21 mouse cellular contexts compared by ENCODE assay signal in genomic region chr10:66850972-66851478, GRCm38 (mm10).
A peak's percentile ranks its signal among the peaks of the same experiment; 100 is the strongest.
DNase-seq lines count a peak whose midpoint lies in the region; ATAC-seq and TF ChIP-seq lines count a peak whose summit lies in the region.
"Had no signal": no experiment of that assay in that cellular context is flagged by ENCODE, and none has a peak within 500 bp of the region (broad histone marks: within the 10 kb centered on the region; RNA-seq: fewer than 3 reads in every experiment).

No protein-coding gene starts in this region.

- no peak overlapping the region for H3ac ChIP-seq in myocyte (ENCODE audit: control insufficient read depth, insufficient read length)

- DNase-seq in 416B (ENCODE audit: low read depth) (peak; percentile 26), CH12.LX (ENCODE audit: extremely low read depth) (no peak), adipocyte (ENCODE audit: low spot score) (peak; percentile 62)
- no peak for DNase-seq in thymus, postnatal 0 days (ENCODE audit: low spot score)
- DNase-seq in heart, adult 11 months = no peak
- DNase-seq: adrenal gland, postnatal 10 days; cerebellum, adult 18-20 months; cerebellum, adult 9-11 months; cerebellum, postnatal 36 days; gastrocnemius, postnatal 10 days; heart, adult 2 months; kidney, adult 11 months; kidney, adult 9 months had no signal

- no peak overlapping the region for H3K9ac ChIP-seq in CH12.LX (ENCODE audit: insufficient read depth, low read depth)
- H3K9ac ChIP-seq in intestine, postnatal 0 days (ENCODE audit: low read depth, low read length) = no peak overlapping the region

- H3K4me3 ChIP-seq in CH12.LX (replicated peaks in 1 of 3; ENCODE audit: low read depth in 2 of 3, low read length in 2 of 3, poor library complexity in 1 of 3) (no peak overlapping the region), myocyte (no peak overlapping the region)
- H3K4me3 ChIP-seq in intestine, postnatal 0 days (ENCODE audit: low read depth, low read length) = no peak overlapping the region
- H3K4me3 ChIP-seq: embryonic facial prominence, embryonic 10.5 days; heart, adult 2 months had no signal

- H3K79me2 ChIP-seq in CH12.LX (replicated peaks; ENCODE audit: control insufficient read depth, extremely low read depth, insufficient read depth, poor library complexity, severe bottlenecking) (no peaks in the 10 kb centered on the region), myocyte (ENCODE audit: control insufficient read depth, insufficient read depth) (no peaks in the 10 kb centered on the region)

- TF ChIP-seq EP300 in CH12.LX (IDR thresholded peaks at IDR 0.05; ENCODE audit: low read length) = no peak

- TF ChIP-seq POLR2A in CH12.LX (IDR thresholded peaks at IDR 0.05; ENCODE audit: low read depth, low read length) (no peak), myocyte (IDR thresholded peaks at IDR 0.05; ENCODE audit: insufficient read length, low read depth) (no peak)

- H3K4me2 ChIP-seq in CH12.LX (ENCODE audit: insufficient read depth, low read depth, poor library complexity, severe bottlenecking) (no peak overlapping the region), myocyte (ENCODE audit: low read depth) (peak overlapping the region; percentile 41)
- H3K4me2 ChIP-seq in intestine, postnatal 0 days (replicated peaks; ENCODE audit: low read depth) = no peak overlapping the region
- H3K4me2 ChIP-seq: heart, embryonic 11.5 days had no signal

- TF ChIP-seq CTCF in CH12.LX (conservative IDR thresholded peaks at IDR 0.05 in 1 of 2, IDR thresholded peaks at IDR 0.05 in 1 of 2; ENCODE audit: low read depth in 2 of 2, low read length in 2 of 2) = no peak
- no peak for TF ChIP-seq CTCF in intestine, postnatal 0 days (IDR thresholded peaks at IDR 0.05; ENCODE audit: low read depth)

- ATAC-seq in intestine, postnatal 0 days = no peak
- ATAC-seq: CD4-positive, CD25-positive, alpha-beta regulatory T cell, adult 4 months; forebrain, embryonic 14.5 days; hindbrain, embryonic 16.5 days; inflammation-experienced regulatory T-cells, adult 6 months had no signal

- H3K4me1 ChIP-seq in CH12.LX (ENCODE audit: control insufficient read depth in 1 of 2, insufficient read depth in 2 of 2) = peaks cover 10 to 36% of the 10 kb centered on the region in 2 experiments
- 0 out of 2 replicates have a peak, but pooled peaks cover 3% of the 10 kb centered on the region for H3K4me1 ChIP-seq in intestine, postnatal 0 days (replicated peaks; ENCODE audit: control insufficient read depth, insufficient read depth, low read length)
- H3K4me1 ChIP-seq: embryonic facial prominence, embryonic 10.5 days had no signal

- WGBS in intestine, postnatal 0 days = 71% methylated on average over 4 of the region's 4 CpGs

- H3K36me3 ChIP-seq in CH12.LX (replicated peaks in 1 of 2; ENCODE audit: control insufficient read depth in 1 of 2, insufficient read depth in 1 of 2, low read length in 1 of 2) (no peaks in the 10 kb centered on the region), myocyte (ENCODE audit: control insufficient read depth, insufficient read depth) (no peaks in the 10 kb centered on the region)
- no peaks in the 10 kb centered on the region for H3K36me3 ChIP-seq in intestine, postnatal 0 days (ENCODE audit: control insufficient read depth, insufficient read depth)
- H3K36me3 ChIP-seq: embryonic facial prominence, embryonic 10.5 days had no signal

- no peaks in the 10 kb centered on the region for H3K27me3 ChIP-seq in CH12.LX (replicated peaks)
- H3K27me3 ChIP-seq in myocyte (ENCODE audit: control insufficient read depth, insufficient read depth, insufficient read length) = no peaks in the 10 kb centered on the region
- no peaks in the 10 kb centered on the region for H3K27me3 ChIP-seq in intestine, postnatal 0 days (replicated peaks; ENCODE audit: control insufficient read depth, insufficient read depth, low read length)

- peaks cover 6% of the 10 kb centered on the region for H3K9me3 ChIP-seq in CH12.LX (replicated peaks; ENCODE audit: low read length)
- no peaks in the 10 kb centered on the region for H3K9me3 ChIP-seq in intestine, postnatal 0 days (ENCODE audit: control insufficient read depth)
- H3K9me3 ChIP-seq: embryonic facial prominence, embryonic 10.5 days had no signal

- in situ Hi-C loops in CH12.LX (cut with MboI; ENCODE audit: low pct_ligation_motif_present, low pct_unique_long_range_greater_than_20kb, low sequenced_read_pairs) = no loop called here

- no peak for TF ChIP-seq RAD21 in CH12.LX (IDR thresholded peaks at IDR 0.05; ENCODE audit: low read depth, low read length)

- no peak overlapping the region for H3K27ac ChIP-seq in CH12.LX (ENCODE audit: insufficient read depth, low read depth)
- H3K27ac ChIP-seq in intestine, postnatal 0 days (ENCODE audit: low read depth, low read length) = no peak overlapping the region
- H3K27ac ChIP-seq: embryonic facial prominence, embryonic 10.5 days; heart, adult 2 months had no signal

- dilution Hi-C loops in CH12.LX (cut with MboI; ENCODE audit: extremely low pct_ligation_motif_present, extremely low pct_unique_long_range_greater_than_20kb, low sequenced_read_pairs) = no loop called here

TF ChIP-seq in CH12.LX, 34 proteins besides CTCF, POLR2A, EP300 and RAD21:
- TF ChIP-seq POLR2AphosphoS2 (IDR thresholded peaks at IDR 0.05; ENCODE audit: low read depth, low read length) (no peak), ZMIZ1 (IDR thresholded peaks at IDR 0.05; ENCODE audit: low read depth, low read length) (no peak), MAFK (IDR thresholded peaks at IDR 0.05; ENCODE audit: insufficient replicate concordance, low read length) (0 out of 2 replicates have a peak, but pooled peaks have one; percentile 52)

TF ChIP-seq in myocyte, 11 proteins besides CTCF, POLR2A, EP300 and RAD21:
- peak in 1 of 3 experiments; percentile 39 for TF ChIP-seq MYOD1 (IDR thresholded peaks at IDR 0.05; ENCODE audit: control insufficient read depth in 1 of 3, insufficient read length in 2 of 3, low read depth in 2 of 3)
- 0 out of 2 replicates have a peak, but pooled peaks have one; percentile 19 for TF ChIP-seq CEBPB (IDR thresholded peaks at IDR 0.05; ENCODE audit: insufficient read depth, poor library complexity, severe bottlenecking)
- no peak for TF ChIP-seq TCF3 (IDR thresholded peaks at IDR 0.05; ENCODE audit: insufficient read length, low read depth)

Comparison
In these comparisons a context has a peak if more than half of its experiments do, and no peak if none do; other contexts are left out.
1. DNase-seq: peak in 416B (single experiment) and adipocyte (single experiment); none in CH12.LX (single experiment), thymus, postnatal 0 days (single experiment) and heart, adult 11 months (single experiment).